Mouse (Mus musculus) embryonic facial prominence, embryonic 12.5 days (tissue): ENCODE measurements around the gene Tbrg4. TPM values are rescaled to one million over a fixed set of nuclear protein-coding genes. Genes with fewer than 3 reads are reported as not detected.

ENCODE experiments used
- ATAC-seq: fragments of 200-750 bp; cut with Nextera tagmentation; 2 replicates; pipeline ENCODE4 v1.8.0; 2017; ENCODE audit not compliant: insufficient number of reproducible peaks, insufficient read depth, low FRiP score, low TSS enrichment
- H3K27ac ChIP-seq: fragments of 300-500 bp; sonication (generic); 2 replicates; pipeline ENCODE4 v1.5.1; 2016; ENCODE audit warnings: mild to moderate bottlenecking
- H3K27me3 ChIP-seq: fragments of 300-500 bp; sonication (generic); 2 replicates; pipeline ENCODE4 v1.6.1; 2016; ENCODE audit warnings: mild to moderate bottlenecking, moderate library complexity
- H3K36me3 ChIP-seq: fragments of 300-500 bp; sonication (generic); 2 replicates; pipeline ENCODE4 v1.6.1; 2016; ENCODE audit warnings: mild to moderate bottlenecking
- H3K4me1 ChIP-seq: fragments of 300-500 bp; sonication (generic); 2 replicates; pipeline ENCODE4 v1.6.1; 2016
- H3K4me2 ChIP-seq: fragments of 300-500 bp; sonication (generic); replicated peaks from 2 replicates; pipeline ENCODE4 v1.6.1; 2016; ENCODE audit warnings: mild to moderate bottlenecking, moderate library complexity
- H3K4me3 ChIP-seq: fragments of 300-500 bp; sonication (generic); 2 replicates; pipeline ENCODE4 v1.5.1; 2016; ENCODE audit warnings: mild to moderate bottlenecking
- H3K9ac ChIP-seq: fragments of 300-500 bp; sonication (generic); 2 replicates; pipeline ENCODE4 v1.6.1; 2016; ENCODE audit warnings: mild to moderate bottlenecking, moderate library complexity
- H3K9me3 ChIP-seq: fragments of 300-500 bp; sonication (generic); 2 replicates; pipeline ENCODE4 v1.6.1; 2016; ENCODE audit warnings: mild to moderate bottlenecking, moderate library complexity
- WGBS: fragments of 180-500 bp; shearing (Covaris S2); methylation state at CpG from one replicate; pipeline ENCODE4 v1.1.7; 2016; 5-methylcytosine and 5-hydroxymethylcytosine counted together
- polyA plus RNA-seq: library from polyadenylated mRNA; unstranded; fragments of >200 nt; fragmentation: Nextera tagmentation; extraction: Ambion mirVana; gene quantifications from 2 replicates; pipeline ENCODE4 v1.2.1, GENCODE M21; 2016

Tbrg4 gene
- polyA plus RNA-seq, 1 experiment from 2014 or later, result 43.0 TPM

- 92% methylated on average over 7 of the region's 7 CpGs for WGBS
- no peak overlapping the region for H3K4me2 ChIP-seq
- no peak for ATAC-seq
- H3K27me3 ChIP-seq, result no peaks in the 10 kb centered on the region
- no peak overlapping the region for H3K27ac ChIP-seq
- no peak overlapping the region for H3K9ac ChIP-seq
- no peak overlapping the region for H3K4me3 ChIP-seq
- no peaks in the 10 kb centered on the region for H3K4me1 ChIP-seq
- H3K9me3 ChIP-seq, result no peaks in the 10 kb centered on the region
- peaks cover 68% of the 10 kb centered on the region for H3K36me3 ChIP-seq
These were observed 38.5 kb downstream of the Tbrg4 start for GRCm38 (mm10) chr11:6587249-6587940.

GRCm38 (mm10) chr11:6586660-6587059, 39.2 kb downstream of the Tbrg4 start:
- H3K36me3 ChIP-seq, result peaks cover 62% of the 10 kb centered on the region
- ATAC-seq, result no peak
- H3K27me3 ChIP-seq, result no peaks in the 10 kb centered on the region
- H3K4me1 ChIP-seq, result no peaks in the 10 kb centered on the region
- 86% methylated on average over 3 of the region's 3 CpGs for WGBS
- no peak overlapping the region for H3K4me3 ChIP-seq
- no peak overlapping the region for H3K4me2 ChIP-seq
- H3K27ac ChIP-seq, result no peak overlapping the region
- H3K9ac ChIP-seq, result no peak overlapping the region
- H3K9me3 ChIP-seq, result no peaks in the 10 kb centered on the region

- no peak overlapping the region for H3K4me2 ChIP-seq
- H3K4me1 ChIP-seq, result no peaks in the 10 kb centered on the region
- H3K36me3 ChIP-seq, result peaks cover 53% of the 10 kb centered on the region
- no peak for ATAC-seq
- WGBS, result 91% methylated on average over 8 of the region's 8 CpGs
- H3K27me3 ChIP-seq, result no peaks in the 10 kb centered on the region
- H3K9ac ChIP-seq, result no peak overlapping the region
- H3K9me3 ChIP-seq, result no peaks in the 10 kb centered on the region
- H3K27ac ChIP-seq, result no peak overlapping the region
- H3K4me3 ChIP-seq, result no peak overlapping the region
These were observed 40.1 kb downstream of the Tbrg4 start for GRCm38 (mm10) chr11:6585748-6586147.

- Histone ChIP-seq H3K4me1 (no peaks in the 10 kb centered on the region), H3K4me2 (no peak overlapping the region), H3K4me3 (no peak overlapping the region), H3K27me3 (no peaks in the 10 kb centered on the region), H3K9me3 (no peaks in the 10 kb centered on the region), H3K9ac (no peak overlapping the region), H3K36me3 (peaks cover 23% of the 10 kb centered on the region; the same call in 1 of the 2 replicates), H3K27ac (no peak overlapping the region)
- no peak for ATAC-seq
- 73% methylated on average over 2 of the region's 2 CpGs for WGBS
These were observed 44.3 kb downstream of the Tbrg4 start for GRCm38 (mm10) chr11:6581560-6581959.

GRCm38 (mm10) chr11:6580065-6580750, 45.7 kb downstream of the Tbrg4 start:
- 84% methylated on average over 4 of the region's 4 CpGs for WGBS
- H3K36me3 ChIP-seq, result peaks cover 19% of the 10 kb centered on the region; the same call in 1 of the 2 replicates
- H3K27ac ChIP-seq, result no peak overlapping the region
- ATAC-seq, result no peak
- H3K4me2 ChIP-seq, result no peak overlapping the region
- no peaks in the 10 kb centered on the region for H3K27me3 ChIP-seq
- no peaks in the 10 kb centered on the region for H3K9me3 ChIP-seq
- H3K9ac ChIP-seq, result no peak overlapping the region
- H3K4me1 ChIP-seq, result no peaks in the 10 kb centered on the region
- H3K4me3 ChIP-seq, result no peak overlapping the region

- no peak overlapping the region for H3K4me3 ChIP-seq
- no peak for ATAC-seq
- H3K4me1 ChIP-seq, result no peaks in the 10 kb centered on the region
- H3K9ac ChIP-seq, result no peak overlapping the region
- H3K36me3 ChIP-seq, result peaks cover 18% of the 10 kb centered on the region; the same call in 1 of the 2 replicates
- no peak overlapping the region for H3K27ac ChIP-seq
- no peaks in the 10 kb centered on the region for H3K27me3 ChIP-seq
- H3K9me3 ChIP-seq, result no peaks in the 10 kb centered on the region
- no peak overlapping the region for H3K4me2 ChIP-seq
- 83% methylated on average over 7 of the region's 7 CpGs for WGBS
These were observed 46.5 kb downstream of the Tbrg4 start for GRCm38 (mm10) chr11:6579361-6579760.

GRCm38 (mm10) chr11:6576151-6576550, 49.7 kb downstream of the Tbrg4 start:
- 90% methylated on average over 3 of the region's 3 CpGs for WGBS
- Histone ChIP-seq H3K4me2 (no peak overlapping the region), H3K27ac (no peak overlapping the region), H3K9ac (no peak overlapping the region), H3K36me3 (peaks cover 31% of the 10 kb centered on the region), H3K9me3 (no peaks in the 10 kb centered on the region), H3K4me3 (no peak overlapping the region), H3K4me1 (no peaks in the 10 kb centered on the region), H3K27me3 (no peaks in the 10 kb centered on the region)
- no peak for ATAC-seq

- WGBS, result 54% methylated on average over 3 of the region's 3 CpGs
- no peaks in the 10 kb centered on the region for H3K9me3 ChIP-seq
- H3K4me3 ChIP-seq, result no peak overlapping the region
- no peaks in the 10 kb centered on the region for H3K27me3 ChIP-seq
- no peak for ATAC-seq
- H3K36me3 ChIP-seq, result peaks cover 35% of the 10 kb centered on the region
- no peak overlapping the region for H3K9ac ChIP-seq
- H3K27ac ChIP-seq, result no peak overlapping the region
- no peak overlapping the region for H3K4me2 ChIP-seq
- no peaks in the 10 kb centered on the region for H3K4me1 ChIP-seq
These were observed 56.5 kb downstream of the Tbrg4 start for GRCm38 (mm10) chr11:6569410-6569777.

- 73% methylated on average over 11 of the region's 11 CpGs for WGBS
- no peak for ATAC-seq
- H3K27ac ChIP-seq, result no peak overlapping the region
- H3K9me3 ChIP-seq, result no peaks in the 10 kb centered on the region
- H3K4me2 ChIP-seq, result no peak overlapping the region
- no peaks in the 10 kb centered on the region for H3K27me3 ChIP-seq
- H3K4me1 ChIP-seq, result no peaks in the 10 kb centered on the region
- H3K36me3 ChIP-seq, result peaks cover 38% of the 10 kb centered on the region
- no peak overlapping the region for H3K9ac ChIP-seq
- no peak overlapping the region for H3K4me3 ChIP-seq
These were observed 57.1 kb downstream of the Tbrg4 start for GRCm38 (mm10) chr11:6568584-6569409.

- Histone ChIP-seq H3K4me2 (no peak overlapping the region), H3K27ac (no peak overlapping the region), H3K27me3 (no peaks in the 10 kb centered on the region), H3K4me3 (no peak overlapping the region), H3K4me1 (no peaks in the 10 kb centered on the region), H3K9ac (no peak overlapping the region), H3K36me3 (peaks cover 37% of the 10 kb centered on the region), H3K9me3 (no peaks in the 10 kb centered on the region)
- no peak for ATAC-seq
- WGBS, result 90% methylated on average over 8 of the region's 8 CpGs
These were observed 57.9 kb downstream of the Tbrg4 start for GRCm38 (mm10) chr11:6567951-6568350.

- 88% methylated on average over 4 of the region's 4 CpGs for WGBS
- Histone ChIP-seq H3K4me1 (no peaks in the 10 kb centered on the region), H3K4me3 (no peak overlapping the region), H3K27ac (no peak overlapping the region), H3K9ac (no peak overlapping the region), H3K9me3 (no peaks in the 10 kb centered on the region), H3K27me3 (no peaks in the 10 kb centered on the region), H3K4me2 (no peak overlapping the region), H3K36me3 (peaks cover 28% of the 10 kb centered on the region)
- no peak for ATAC-seq
These were observed 59.4 kb downstream of the Tbrg4 start for GRCm38 (mm10) chr11:6566496-6566895.
